Mouse (Mus musculus): Measurements from ENCODE around the gene Hpcal1. TPM values are rescaled to one million over a fixed set of nuclear protein-coding genes. Genes with fewer than 3 reads are reported as not detected.

Gene Hpcal1
- polyA plus RNA-seq, 1 experiment = 544 TPM

DNA sequence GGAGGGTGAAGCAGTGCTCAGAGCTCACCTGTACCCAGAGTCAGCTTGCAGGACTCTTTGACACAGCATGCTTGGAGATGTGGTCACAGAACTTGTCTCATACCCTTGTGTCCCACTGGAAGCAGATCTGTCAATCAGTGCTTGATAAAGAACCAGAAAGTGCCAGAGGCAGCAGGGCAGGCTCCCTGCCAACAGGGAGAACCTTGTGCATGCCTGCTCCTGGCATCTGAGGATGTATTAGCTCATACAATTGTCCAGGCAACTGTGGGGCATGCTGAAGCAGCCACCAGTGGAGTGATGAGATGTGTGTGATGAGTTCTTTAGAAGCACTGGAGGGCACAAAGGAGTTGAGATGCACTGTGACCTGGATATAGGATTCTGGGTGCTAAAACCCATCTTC lies 30.4 kb downstream of the Hpcal1 start:
- peak; percentile 65 to 80 for DNase-seq
- H3K27me3 ChIP-seq (ENCODE audit: control insufficient read depth, insufficient read depth, low read length) = no peaks in the 10 kb centered on the region
- H3K4me1 ChIP-seq (ENCODE audit: control insufficient read depth, insufficient read depth, low read length) = peaks cover 12% of the 10 kb centered on the region
- no peak overlapping the region for H3K27ac ChIP-seq (ENCODE audit: insufficient read depth, low read length)
- no peak overlapping the region for H3K4me3 ChIP-seq (replicated peaks; ENCODE audit: insufficient read depth, low read depth, low read length)
- TF ChIP-seq CTCF (IDR thresholded peaks at IDR 0.05; ENCODE audit: borderline replicate concordance, insufficient read depth, low read depth, low read length) (no peak), POLR2A (IDR thresholded peaks at IDR 0.05; ENCODE audit: borderline replicate concordance, insufficient read depth, low read length) (no peak)

DNA sequence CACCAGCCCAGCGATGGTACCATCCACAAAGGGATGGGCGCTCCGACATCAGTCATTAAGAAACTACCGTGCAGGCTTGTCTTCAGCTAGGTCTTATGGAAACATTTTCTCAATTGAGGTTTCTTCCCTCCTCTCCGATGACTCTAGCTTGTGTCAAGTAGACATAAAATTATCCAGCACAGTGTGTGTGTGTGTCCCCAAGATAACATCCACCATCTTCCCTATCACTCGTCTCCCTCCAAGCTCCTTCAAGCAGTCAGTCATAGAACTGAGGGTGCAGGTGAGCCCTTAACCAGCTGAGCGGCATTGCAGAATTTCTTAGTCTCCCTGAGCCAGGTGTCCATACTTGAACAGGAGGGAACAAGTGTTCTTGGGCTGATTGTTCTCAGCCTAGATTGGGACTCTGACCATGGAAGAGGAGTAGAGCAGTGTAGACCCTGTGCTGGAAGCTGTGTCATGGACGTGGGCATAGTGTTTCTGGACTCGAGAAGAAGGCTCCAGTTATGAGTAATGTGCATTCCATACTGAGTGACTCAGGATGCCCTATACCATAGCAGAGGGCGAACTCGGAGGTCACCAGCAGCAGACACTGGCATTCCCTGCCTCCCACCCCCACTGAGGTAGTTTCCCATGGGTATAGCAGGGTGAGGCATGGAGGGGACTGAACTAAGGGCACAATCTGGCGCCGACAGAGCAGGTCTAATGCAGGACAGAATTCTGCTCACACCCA lies 32.0 kb downstream of the Hpcal1 start:
- no peaks in the 10 kb centered on the region for H3K27me3 ChIP-seq (ENCODE audit: control insufficient read depth, insufficient read depth, low read length)
- no peak overlapping the region for H3K27ac ChIP-seq (ENCODE audit: insufficient read depth, low read length)
- H3K4me1 ChIP-seq (ENCODE audit: control insufficient read depth, insufficient read depth, low read length) = peaks cover 25% of the 10 kb centered on the region
- no peak overlapping the region for H3K4me3 ChIP-seq (replicated peaks; ENCODE audit: insufficient read depth, low read depth, low read length)
- no peak for TF ChIP-seq CTCF (IDR thresholded peaks at IDR 0.05; ENCODE audit: borderline replicate concordance, insufficient read depth, low read depth, low read length)
- no peak for TF ChIP-seq POLR2A (IDR thresholded peaks at IDR 0.05; ENCODE audit: borderline replicate concordance, insufficient read depth, low read length)
- WGBS = 96% methylated on average over 13 of the region's 13 CpGs
- no peak for DNase-seq

DNA sequence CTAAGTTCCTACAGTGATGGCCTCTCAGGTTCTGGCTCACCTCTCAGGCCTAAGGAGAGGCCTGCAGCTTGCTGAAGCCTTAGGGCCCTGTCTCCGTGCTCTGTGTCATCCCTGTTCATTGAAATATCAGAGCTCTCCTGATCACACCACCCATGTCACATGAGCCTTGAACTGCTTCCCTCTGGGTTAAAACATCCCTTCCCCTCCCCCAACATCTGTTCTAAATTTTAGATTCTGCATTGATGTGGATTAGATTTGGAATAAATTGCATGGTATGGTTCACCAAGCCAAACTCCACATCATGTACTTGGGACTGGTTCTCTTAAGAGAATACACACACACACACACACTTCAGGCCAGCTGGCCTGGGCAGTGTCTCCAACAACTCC lies 32.5 kb downstream of the Hpcal1 start:
- Histone ChIP-seq H3K4me3 (replicated peaks; ENCODE audit: insufficient read depth, low read depth, low read length) (no peak overlapping the region), H3K27ac (ENCODE audit: insufficient read depth, low read length) (no peak overlapping the region), H3K4me1 (ENCODE audit: control insufficient read depth, insufficient read depth, low read length) (peaks cover 30% of the 10 kb centered on the region), H3K27me3 (ENCODE audit: control insufficient read depth, insufficient read depth, low read length) (no peaks in the 10 kb centered on the region)
- 100% methylated on average over 1 of the region's 1 CpGs for WGBS
- DNase-seq = no peak
- TF ChIP-seq POLR2A (IDR thresholded peaks at IDR 0.05; ENCODE audit: borderline replicate concordance, insufficient read depth, low read length) (no peak), CTCF (IDR thresholded peaks at IDR 0.05; ENCODE audit: borderline replicate concordance, insufficient read depth, low read depth, low read length) (no peak)

- DNase-seq = no peak
- H3K27ac ChIP-seq (ENCODE audit: insufficient read depth, low read length) = no peak overlapping the region
- TF ChIP-seq CTCF (IDR thresholded peaks at IDR 0.05; ENCODE audit: borderline replicate concordance, insufficient read depth, low read depth, low read length) (no peak), POLR2A (IDR thresholded peaks at IDR 0.05; ENCODE audit: borderline replicate concordance, insufficient read depth, low read length) (no peak)
- WGBS = 90% methylated on average over 6 of the region's 6 CpGs
- H3K27me3 ChIP-seq (ENCODE audit: control insufficient read depth, insufficient read depth, low read length) = no peaks in the 10 kb centered on the region
- no peak overlapping the region for H3K4me3 ChIP-seq (replicated peaks; ENCODE audit: insufficient read depth, low read depth, low read length)
- peaks cover 29% of the 10 kb centered on the region for H3K4me1 ChIP-seq (ENCODE audit: control insufficient read depth, insufficient read depth, low read length)
Observed at GRCm38 (mm10) chr12:17723999-17724398, 33.3 kb downstream of the Hpcal1 start.

- Histone ChIP-seq H3K27me3 (ENCODE audit: control insufficient read depth, insufficient read depth, low read length) (no peaks in the 10 kb centered on the region), H3K4me3 (replicated peaks; ENCODE audit: insufficient read depth, low read depth, low read length) (no peak overlapping the region), H3K27ac (ENCODE audit: insufficient read depth, low read length) (no peak overlapping the region), H3K4me1 (ENCODE audit: control insufficient read depth, insufficient read depth, low read length) (peaks cover 27% of the 10 kb centered on the region)
- DNase-seq = no peak
- WGBS = 82% methylated on average over 3 of the region's 3 CpGs
- TF ChIP-seq CTCF (IDR thresholded peaks at IDR 0.05; ENCODE audit: borderline replicate concordance, insufficient read depth, low read depth, low read length) = no peak
- TF ChIP-seq POLR2A (IDR thresholded peaks at IDR 0.05; ENCODE audit: borderline replicate concordance, insufficient read depth, low read length) = no peak
Observed at GRCm38 (mm10) chr12:17724412-17725090, 33.9 kb downstream of the Hpcal1 start.

DNA sequence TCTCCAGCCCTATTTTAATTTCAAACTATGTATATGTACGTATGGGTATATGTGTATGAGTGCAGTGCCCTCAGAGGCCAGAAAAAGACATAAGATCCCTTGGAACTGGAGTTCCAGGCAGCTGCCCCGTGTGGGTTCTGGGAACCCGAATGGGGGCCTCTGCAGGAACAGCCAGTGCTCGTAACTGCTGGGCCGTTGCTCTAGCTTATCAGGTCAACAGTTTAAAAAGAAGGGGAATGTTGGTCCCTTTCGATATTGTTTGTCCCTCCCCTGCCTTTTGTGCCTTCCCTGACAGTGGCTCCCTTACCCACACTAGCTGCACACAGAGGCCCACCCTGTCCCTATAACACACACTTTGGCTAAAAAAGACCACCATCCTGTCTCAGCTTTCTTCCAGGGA lies 34.9 kb downstream of the Hpcal1 start:
- no peak overlapping the region for H3K4me3 ChIP-seq (replicated peaks; ENCODE audit: insufficient read depth, low read depth, low read length)
- no peak overlapping the region for H3K27ac ChIP-seq (ENCODE audit: insufficient read depth, low read length)
- 88% methylated on average over 6 of the region's 6 CpGs for WGBS
- no peaks in the 10 kb centered on the region for H3K27me3 ChIP-seq (ENCODE audit: control insufficient read depth, insufficient read depth, low read length)
- H3K4me1 ChIP-seq (ENCODE audit: control insufficient read depth, insufficient read depth, low read length) = peaks cover 27% of the 10 kb centered on the region
- no peak for TF ChIP-seq CTCF (IDR thresholded peaks at IDR 0.05; ENCODE audit: borderline replicate concordance, insufficient read depth, low read depth, low read length)
- TF ChIP-seq POLR2A (IDR thresholded peaks at IDR 0.05; ENCODE audit: borderline replicate concordance, insufficient read depth, low read length) = no peak
- DNase-seq = no peak

DNA sequence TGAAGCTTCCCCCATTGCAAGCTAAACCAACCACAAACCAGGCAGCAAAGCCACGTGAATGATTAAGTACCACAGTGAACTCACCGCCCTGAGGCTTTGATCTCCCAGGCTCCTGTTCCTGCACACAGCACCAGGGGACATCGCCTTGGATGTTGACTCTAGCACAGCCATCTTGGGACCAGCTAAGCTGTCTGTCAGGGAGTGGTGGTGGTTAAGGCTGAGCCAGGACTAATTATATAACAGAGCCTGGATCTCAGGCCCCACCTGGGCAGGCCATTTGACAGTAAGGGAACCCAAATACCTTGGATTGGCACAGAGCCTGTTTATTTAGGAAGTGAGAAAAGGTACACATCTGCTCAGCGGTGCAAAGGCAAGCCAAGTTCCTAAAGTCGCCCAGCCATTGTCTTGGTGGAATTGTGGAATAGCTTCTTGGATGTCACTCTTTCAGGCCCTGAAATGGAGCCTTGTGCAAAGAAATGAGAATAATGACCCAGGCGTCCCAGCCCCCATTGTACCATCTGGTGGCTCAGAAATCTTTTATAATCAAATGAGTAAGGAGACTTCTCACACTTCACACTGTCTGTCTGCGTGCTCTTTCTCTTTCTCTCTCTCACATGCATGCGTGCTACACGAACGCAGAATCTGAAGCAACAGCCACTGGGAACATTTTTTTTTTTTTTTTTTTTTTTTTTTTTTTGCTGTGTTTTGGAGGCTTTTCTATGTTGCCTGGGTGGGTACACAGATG lies 36.1 kb downstream of the Hpcal1 start:
- TF ChIP-seq POLR2A (IDR thresholded peaks at IDR 0.05; ENCODE audit: borderline replicate concordance, insufficient read depth, low read length) (no peak), CTCF (IDR thresholded peaks at IDR 0.05; ENCODE audit: borderline replicate concordance, insufficient read depth, low read depth, low read length) (no peak)
- WGBS = 63% methylated on average over 10 of the region's 10 CpGs
- Histone ChIP-seq H3K27me3 (ENCODE audit: control insufficient read depth, insufficient read depth, low read length) (no peaks in the 10 kb centered on the region), H3K27ac (ENCODE audit: insufficient read depth, low read length) (0 out of 2 replicates have a peak overlapping the region, but pooled peaks have one; percentile 24), H3K4me1 (ENCODE audit: control insufficient read depth, insufficient read depth, low read length) (peaks cover 23% of the 10 kb centered on the region), H3K4me3 (replicated peaks; ENCODE audit: insufficient read depth, low read depth, low read length) (no peak overlapping the region)
- DNase-seq = peak; percentile 35 to 50

All from cerebellum, adult 2 months (tissue).